Mouse (Mus musculus): ENCODE results near the gene Snx11.
"Not testable (repeated sequence)": the region's sequence is repeated elsewhere in the genome, so short reads cannot be mapped to it uniquely, and the experiment has no call there.

Gene Snx11

DNA sequence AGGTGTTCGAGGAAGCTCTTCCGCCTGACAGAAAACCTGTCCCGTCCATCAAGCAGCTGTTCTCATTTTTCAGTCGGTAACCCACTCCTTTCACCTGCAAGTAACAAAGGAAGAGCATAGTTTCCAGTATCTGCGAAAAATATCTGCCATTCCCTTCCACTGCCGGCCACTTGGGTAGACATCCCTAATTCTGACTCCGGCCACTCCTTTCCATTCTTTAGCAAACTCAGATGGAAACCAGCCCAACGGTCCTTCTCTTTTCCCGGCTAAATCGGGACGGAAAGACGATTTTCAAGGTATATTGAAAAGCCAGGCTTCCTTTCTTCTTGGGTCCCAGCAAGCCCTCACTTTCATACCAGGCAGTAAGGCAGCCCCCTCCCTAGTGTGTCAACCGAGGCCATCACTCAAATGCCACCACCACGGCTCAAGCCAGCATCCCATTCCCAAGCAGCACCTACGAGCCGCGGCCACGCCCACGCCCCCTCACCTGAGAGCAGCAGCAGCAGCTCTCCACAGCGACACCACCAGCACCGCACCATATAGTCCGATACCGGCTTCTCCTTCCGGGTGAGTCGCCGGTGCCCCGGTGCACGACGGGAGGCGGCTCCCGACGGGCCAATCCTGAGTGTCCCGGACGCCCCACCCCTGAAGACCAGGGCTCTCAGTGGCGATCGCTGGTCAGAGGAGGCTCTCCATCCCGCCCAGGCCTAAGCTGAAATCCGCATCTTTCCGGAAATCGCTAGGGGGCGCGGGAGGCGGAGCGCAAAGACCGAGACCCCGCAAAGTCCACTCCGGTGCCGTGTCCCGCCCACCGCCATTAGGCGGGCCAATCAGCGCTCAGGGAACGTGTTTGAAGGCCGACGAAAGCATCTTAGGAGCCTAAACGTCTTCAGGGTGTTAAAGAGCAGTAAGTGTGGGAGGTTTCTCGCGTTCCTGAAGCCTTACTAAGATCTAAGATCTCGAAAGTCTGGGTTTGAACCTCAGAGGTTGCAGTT, at the start of gene Snx11:
Gene Snx11, minus strand, starts transcription at position 592 of the 995 bp plus-strand sequence.
- DNase-seq (ENCODE audit: low spot score): peak; percentile 99

DNA sequence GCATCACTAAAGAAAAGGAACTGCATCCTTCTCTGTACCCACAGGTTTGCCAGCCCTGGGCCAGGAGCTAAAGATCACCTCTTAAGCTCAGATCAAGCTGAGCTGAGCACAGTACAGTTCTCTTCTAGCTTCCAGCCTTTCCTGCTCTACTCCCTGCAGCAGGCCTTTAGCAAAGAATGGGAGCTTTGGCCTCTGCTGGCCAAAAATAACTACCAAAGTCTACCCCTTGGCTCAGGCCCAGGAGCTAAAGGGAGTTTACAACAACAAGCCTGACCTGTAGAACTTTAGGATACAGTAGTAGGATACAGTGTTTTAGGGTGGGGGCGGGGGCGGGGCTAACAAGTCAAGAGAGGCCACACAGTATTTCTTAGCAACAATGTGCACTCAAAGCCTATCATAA, 49.1 kb upstream of the Snx11 start:
- no peak for DNase-seq (ENCODE audit: low spot score)

- DNase-seq (ENCODE audit: low spot score): no peak
These were observed 47.6 kb upstream of the Snx11 start for GRCm38 (mm10) chr11:96824783-96825495.

GRCm38 (mm10) chr11:96823880-96824782, 46.8 kb upstream of the Snx11 start:
- peak; percentile 65 for DNase-seq (ENCODE audit: low spot score)

GRCm38 (mm10) chr11:96823471-96823837, 46.1 kb upstream of the Snx11 start:
- no peak for DNase-seq (ENCODE audit: low spot score)

DNA sequence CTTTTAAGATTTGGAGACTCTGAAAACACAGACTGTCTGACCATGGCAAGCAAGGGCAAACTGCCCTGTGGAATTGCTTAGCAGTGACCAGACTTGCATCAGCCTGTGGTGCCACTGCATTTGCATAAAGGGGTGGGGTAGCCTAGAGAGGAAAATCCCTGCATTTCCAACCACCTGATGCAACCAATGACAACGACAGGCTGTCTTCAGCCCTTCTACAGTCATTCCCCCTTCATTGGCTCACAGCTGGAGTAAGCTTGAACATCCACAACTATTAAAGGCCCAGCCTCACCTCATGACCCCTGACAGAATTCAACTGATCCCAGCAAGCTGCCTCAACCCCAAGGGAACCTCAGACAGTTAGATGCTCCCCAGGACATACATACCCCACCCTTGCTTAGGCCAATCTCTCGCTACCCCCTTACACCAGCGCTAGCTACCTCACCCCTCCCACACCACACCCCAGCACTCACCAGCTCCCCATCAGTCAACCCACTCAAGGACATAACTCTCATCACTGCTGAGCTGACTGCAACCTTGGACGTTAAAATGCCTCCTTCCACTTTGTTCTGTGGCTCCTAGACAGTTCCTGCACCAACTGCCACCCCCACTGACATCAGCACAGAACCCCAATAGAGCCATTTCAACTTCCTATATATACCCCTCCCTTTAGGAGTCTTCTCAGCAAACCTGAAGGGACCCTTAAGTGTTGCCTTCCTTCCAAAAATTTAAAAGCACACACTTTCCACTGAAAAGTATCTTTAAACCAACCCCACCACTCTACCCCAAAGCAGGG, 45.5 kb upstream of the Snx11 start:
- no peak for DNase-seq (ENCODE audit: low spot score)

GRCm38 (mm10) chr11:96821956-96822355, 44.6 kb upstream of the Snx11 start:
- no peak for DNase-seq (ENCODE audit: low spot score)

GRCm38 (mm10) chr11:96818128-96818710, 40.9 kb upstream of the Snx11 start:
- no peak for DNase-seq (ENCODE audit: low spot score)

GRCm38 (mm10) chr11:96816979-96817378, 39.6 kb upstream of the Snx11 start:
- no peak for DNase-seq (ENCODE audit: low spot score)

DNA sequence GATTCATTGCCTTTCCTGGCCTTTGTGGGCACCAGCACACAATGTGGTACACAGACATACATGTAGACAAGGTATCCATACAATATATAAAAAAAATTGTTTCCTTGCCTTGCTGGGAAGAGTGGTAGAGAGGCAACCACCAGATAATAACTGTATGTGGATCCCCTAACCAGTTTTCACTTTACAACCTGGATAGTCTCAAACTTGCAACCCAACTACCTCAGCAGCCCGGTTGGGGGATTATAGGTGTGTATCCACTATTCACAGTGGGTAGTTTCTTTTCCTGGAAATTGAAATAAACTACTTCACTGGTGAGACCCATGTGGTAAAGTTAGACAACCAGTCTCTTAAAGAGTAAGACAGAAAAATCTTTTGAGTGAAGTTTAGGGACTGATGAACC, 39.1 kb upstream of the Snx11 start:
- DNase-seq (ENCODE audit: low spot score): no peak

- no peak for DNase-seq (ENCODE audit: low spot score)
These were observed 38.5 kb upstream of the Snx11 start for GRCm38 (mm10) chr11:96815895-96816294.

DNA sequence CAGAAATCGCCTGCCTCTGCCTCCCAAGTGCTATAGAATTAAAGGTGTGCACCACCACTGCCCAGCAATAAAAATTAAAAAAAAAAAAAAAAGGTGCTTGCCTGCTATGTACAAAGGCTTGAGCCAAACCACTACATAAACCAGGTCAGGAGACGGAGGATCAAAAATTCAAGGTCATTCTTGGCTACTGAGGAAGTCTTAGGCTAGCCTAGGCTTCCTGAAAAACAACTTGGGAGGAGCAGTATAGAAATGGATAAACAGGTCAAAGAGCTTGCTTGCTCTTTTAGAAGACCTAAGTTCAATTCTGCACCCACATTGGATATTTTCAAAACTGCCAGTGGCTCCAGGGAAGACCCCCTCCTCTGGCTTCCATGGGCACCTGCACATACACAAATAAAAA, 37.1 kb upstream of the Snx11 start:
- no peak for DNase-seq (ENCODE audit: low spot score)

- no peak for DNase-seq (ENCODE audit: low spot score)
These were observed 36.6 kb upstream of the Snx11 start for GRCm38 (mm10) chr11:96813920-96814319.

DNA sequence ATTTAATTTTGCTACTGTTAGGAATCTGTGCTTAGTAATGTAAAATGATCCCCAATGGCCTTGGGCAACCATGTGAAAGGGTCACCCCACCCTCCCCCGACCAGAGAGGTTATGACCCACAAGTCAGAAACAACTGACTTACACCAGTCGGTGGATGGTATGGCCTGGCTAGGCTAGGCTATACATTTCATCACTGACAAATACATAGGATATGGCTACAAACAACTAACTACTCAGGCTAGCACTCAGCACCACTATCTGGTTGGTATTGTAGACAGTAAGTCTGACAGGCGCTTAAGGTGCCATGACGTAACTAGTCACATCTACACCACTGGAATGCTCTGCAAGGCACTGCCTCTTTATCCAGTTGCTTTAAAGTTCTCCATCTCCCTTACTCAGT, 36.1 kb upstream of the Snx11 start:
- DNase-seq (ENCODE audit: low spot score): no peak

- not testable (repeated sequence) for DNase-seq (ENCODE audit: low spot score)
These were observed 33.8 kb upstream of the Snx11 start for GRCm38 (mm10) chr11:96811188-96811587.

DNA sequence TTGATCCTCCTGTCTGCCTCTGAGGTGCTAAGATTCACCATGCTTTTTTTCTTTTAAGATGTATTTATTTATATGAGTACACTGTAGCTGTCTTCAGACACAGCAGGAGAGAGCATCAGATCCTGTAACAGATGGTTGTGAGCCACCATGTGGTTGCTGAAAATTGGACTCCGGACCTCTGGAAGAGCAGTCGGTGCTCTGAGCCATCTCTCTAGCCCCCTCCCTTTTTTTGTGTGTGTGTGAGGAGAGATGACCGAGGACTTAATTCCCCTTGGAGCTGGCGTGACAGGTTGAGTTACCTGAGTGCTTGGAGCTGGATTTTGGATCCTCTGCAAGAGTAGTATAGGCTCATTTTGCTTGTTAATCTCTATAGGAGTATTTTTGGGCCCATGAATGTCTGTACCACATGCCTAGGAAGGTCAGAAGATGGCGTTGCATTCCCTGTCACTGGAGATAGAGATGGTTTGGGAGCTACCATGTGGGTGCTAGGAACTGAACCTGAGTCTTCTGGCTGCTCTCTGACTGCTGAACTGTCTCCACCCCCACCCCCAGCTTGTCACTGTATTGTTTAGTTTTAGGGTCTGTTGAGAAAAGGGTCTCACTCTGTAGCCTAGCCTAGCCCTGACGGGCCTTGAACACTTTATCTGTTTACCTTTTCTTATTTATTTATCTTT, 32.3 kb upstream of the Snx11 start:
- DNase-seq (ENCODE audit: low spot score): no peak

GRCm38 (mm10) chr11:96808066-96808465, 30.7 kb upstream of the Snx11 start:
- no peak for DNase-seq (ENCODE audit: low spot score)

- DNase-seq (ENCODE audit: low spot score): no peak
These were observed 28.2 kb upstream of the Snx11 start for GRCm38 (mm10) chr11:96805606-96806005.

DNA sequence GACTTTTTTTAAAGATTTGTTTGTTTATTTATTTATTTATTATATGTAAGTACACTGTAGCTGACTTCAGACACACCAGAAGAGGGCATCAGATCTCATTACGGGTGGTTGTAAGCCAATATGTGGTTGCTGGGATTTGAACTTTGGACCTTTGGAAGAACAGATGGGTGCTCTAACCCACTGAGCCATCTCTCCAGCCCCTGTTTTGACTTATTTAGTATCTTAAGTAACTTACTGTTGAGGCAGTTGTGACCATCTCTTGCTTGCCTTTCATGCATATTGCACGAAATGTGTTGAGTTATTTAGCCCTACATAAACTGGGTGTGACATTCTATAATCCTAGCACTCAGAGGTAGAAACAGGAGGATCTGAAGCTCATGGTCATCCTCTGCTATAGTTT, 22.2 kb upstream of the Snx11 start:
- DNase-seq (ENCODE audit: low spot score): no peak

DNA sequence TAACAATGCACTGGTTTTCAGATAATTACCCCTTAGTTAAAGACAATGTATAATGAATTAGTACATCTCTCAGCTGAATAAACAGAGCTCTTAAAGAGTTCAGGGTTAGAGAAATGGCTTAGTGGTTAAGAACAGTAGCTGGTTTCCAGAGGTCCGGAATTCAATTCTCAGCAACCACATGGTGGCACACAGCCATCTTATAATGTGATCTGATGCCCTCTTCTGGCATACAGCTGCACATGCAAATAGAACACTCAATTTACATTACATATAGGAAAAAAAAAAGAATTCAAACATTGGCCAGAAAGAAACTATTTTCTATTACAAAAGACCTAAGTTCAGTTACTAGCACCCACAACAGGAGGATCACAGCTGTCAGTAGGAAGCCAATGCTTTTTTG, 19.2 kb upstream of the Snx11 start:
- no peak for DNase-seq (ENCODE audit: low spot score)

Data from layer of hippocampus, adult 9-10 months (tissue).